Mouse (Mus musculus) liver, adult 10 weeks (tissue): ENCODE data around the gene Atp5b. TPM values are rescaled to one million over a fixed set of nuclear protein-coding genes. Genes with fewer than 3 reads are reported as not detected.

Source experiments
- polyA plus RNA-seq: library from polyadenylated mRNA; stranded (reverse); fragments of 350-450 nt; fragmentation: Illumina TruSeq; extraction: RNeasy Lipid Tissue Mini Kit (QIAGEN cat#74804); gene quantifications from one replicate; pipeline ENCODE4 v1.2.3, GENCODE M21; 2014; ENCODE audit warnings: low read depth, low replicate concordance

Gene Atp5b
- polyA plus RNA-seq = 730 TPM

GRCm38 (mm10) chr10:128082880-128083421, at the start of gene Atp5b:
TSS of gene Atp5b (plus strand) at chr10:128083273.

GRCm38 (mm10) chr10:128058601-128059151, 24.4 kb upstream of the Atp5b start, which contains the start of gene Ptges3:
TSS of gene Ptges3 (plus strand) at chr10:128058954.

GRCm38 (mm10) chr10:128091564-128092505, 8.8 kb downstream of the Atp5b start, which contains the start of gene Baz2a:
TSS of gene Baz2a (plus strand) at chr10:128091577.

Other genes with a start within 250 kb of the Atp5b start
- not detected for gene Rdh19, start 233.3 kb upstream of the Atp5b start, polyA plus RNA-seq
- gene Rdh16f2, start 216.8 kb upstream of the Atp5b start, polyA plus RNA-seq = 138 TPM
- 595 TPM for gene Rdh7, start 194.5 kb upstream of the Atp5b start, polyA plus RNA-seq
- 27.0 TPM for gene Sdr9c7, start 184.8 kb upstream of the Atp5b start, polyA plus RNA-seq
- gene Hsd17b6, start 75.7 kb upstream of the Atp5b start, polyA plus RNA-seq = 319 TPM
- 4.3 TPM for gene Prim1, start 68.1 kb upstream of the Atp5b start, polyA plus RNA-seq
- gene Naca, start 47.7 kb upstream of the Atp5b start, polyA plus RNA-seq = 612 TPM
- 279 TPM for gene Ptges3, start 24.3 kb upstream of the Atp5b start, polyA plus RNA-seq
- gene Baz2a, start 8.3 kb downstream of the Atp5b start, polyA plus RNA-seq = 5.9 TPM
- 5.7 TPM for gene Rbms2, start 97.0 kb downstream of the Atp5b start, polyA plus RNA-seq
- 171 TPM for gene Gls2, start 111.2 kb downstream of the Atp5b start, polyA plus RNA-seq
- gene Spryd4, start 128.5 kb downstream of the Atp5b start, polyA plus RNA-seq = 23.2 TPM
- gene Mip, start 142.6 kb downstream of the Atp5b start, polyA plus RNA-seq = not detected
- 0.69 TPM for gene Timeless, start 148.8 kb downstream of the Atp5b start, polyA plus RNA-seq
- gene Apon, start 170.8 kb downstream of the Atp5b start, polyA plus RNA-seq = 346 TPM
- gene Apof, start 185.4 kb downstream of the Atp5b start, polyA plus RNA-seq = 593 TPM
- gene Stat2, start 187.3 kb downstream of the Atp5b start, polyA plus RNA-seq = 18.9 TPM
- gene Il23a, start 215.5 kb downstream of the Atp5b start, polyA plus RNA-seq = not detected
- 6.5 TPM for gene Pan2, start 220.1 kb downstream of the Atp5b start, polyA plus RNA-seq
- 59.7 TPM for gene Cnpy2, start 239.2 kb downstream of the Atp5b start, polyA plus RNA-seq